Mouse (Mus musculus) lung, postnatal 14 days (tissue): ENCODE measurements at regions not wholly inside any gene's neighbourhood (a gene's known extent, or its start where the extent isn't known, plus 50 kb on each side); places are given as distances from the start of the nearest gene placed in this dataset.

Source experiments
- DNase-seq: peaks from one replicate; pipeline ENCODE4 v3.0.0; 2021

- no peak for DNase-seq
Observed at GRCm38 (mm10) chr1:179906115-179906514, 54.2 kb upstream of the Cdc42bpa start.

DNA sequence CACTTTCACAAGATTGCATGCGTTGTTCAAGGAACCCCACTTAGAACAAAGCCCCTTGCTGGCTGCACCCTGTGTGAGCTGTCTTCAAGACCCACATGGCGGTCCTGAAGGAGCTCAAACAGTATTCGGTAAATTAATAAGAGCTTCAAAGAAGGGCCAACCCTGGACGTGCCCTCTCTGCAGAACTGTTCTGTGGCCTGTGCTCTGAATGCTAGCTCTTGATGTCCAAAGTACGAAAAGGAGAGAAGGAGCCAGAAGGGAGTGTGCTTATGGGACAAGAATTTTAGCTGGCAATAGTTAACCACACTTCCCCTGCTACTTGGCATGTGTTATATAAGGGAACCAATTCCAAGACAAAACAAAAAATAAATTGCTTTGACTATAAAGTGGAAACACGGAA lies 67.6 kb upstream of the Cdc42bpa start:
- DNase-seq = no peak

DNA sequence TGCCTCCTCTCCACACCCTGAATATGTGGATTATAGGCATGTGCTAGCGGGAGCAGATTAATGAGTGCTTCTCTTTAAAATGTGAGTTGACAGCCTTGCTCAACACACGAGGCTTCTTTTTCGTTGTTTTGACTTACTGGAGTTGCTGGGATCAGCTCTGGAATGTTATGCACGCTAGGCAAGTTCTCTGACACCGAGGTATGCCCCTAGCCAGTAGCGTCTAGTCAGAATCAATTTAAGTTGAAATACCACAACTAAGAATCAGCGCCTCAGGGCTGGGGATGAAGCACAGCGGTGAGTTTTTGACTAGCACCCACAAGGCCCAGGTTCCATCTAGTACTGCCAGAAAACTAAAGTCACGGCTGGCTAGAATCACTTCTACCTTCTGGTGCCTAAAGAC lies 72.4 kb upstream of the Cdc42bpa start:
- DNase-seq = no peak

DNA sequence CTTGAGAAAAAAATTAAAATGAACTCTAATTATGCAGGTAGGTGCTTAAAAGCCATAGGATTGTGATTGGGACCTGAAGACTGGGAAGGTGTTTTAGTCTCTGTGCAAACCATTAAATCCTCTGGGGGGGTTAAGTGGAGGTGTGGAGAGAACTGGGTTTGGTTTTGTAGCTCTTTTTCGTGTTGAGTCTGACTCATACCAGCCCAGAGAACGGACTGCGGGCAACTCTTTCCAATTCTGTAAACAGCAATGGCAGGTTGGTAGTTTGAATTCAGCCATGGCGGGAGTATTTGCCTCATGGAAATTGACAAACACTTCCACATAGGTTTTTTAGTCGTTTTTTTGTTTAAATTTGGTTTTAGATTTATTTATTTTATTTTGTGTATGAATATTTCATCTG lies 77.7 kb upstream of the Ahctf1 start:
- DNase-seq = no peak

DNA sequence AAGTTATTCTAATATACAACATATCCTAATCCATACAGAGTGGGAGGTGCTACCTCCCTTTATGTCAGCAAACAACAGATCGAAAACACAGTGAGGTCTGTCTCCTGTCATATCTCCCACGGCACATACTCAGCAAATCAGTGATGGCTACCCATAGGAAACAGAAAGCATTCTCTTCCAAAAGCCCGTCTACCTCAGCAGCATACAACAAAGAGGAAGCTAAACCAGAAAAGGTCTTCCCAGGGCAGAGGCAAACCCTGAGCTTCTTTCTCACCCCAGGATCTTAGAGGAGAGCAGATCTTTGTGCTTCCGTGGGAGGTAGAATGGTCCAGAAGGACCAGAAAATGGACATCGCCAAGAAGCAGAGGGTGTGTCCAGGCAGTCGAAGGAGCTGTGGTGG lies 74.4 kb upstream of the Ahctf1 start:
- DNase-seq = no peak

GRCm38 (mm10) chr1:179873772-179874555 lies 70.5 kb upstream of the Ahctf1 start:
- no peak for DNase-seq

DNA sequence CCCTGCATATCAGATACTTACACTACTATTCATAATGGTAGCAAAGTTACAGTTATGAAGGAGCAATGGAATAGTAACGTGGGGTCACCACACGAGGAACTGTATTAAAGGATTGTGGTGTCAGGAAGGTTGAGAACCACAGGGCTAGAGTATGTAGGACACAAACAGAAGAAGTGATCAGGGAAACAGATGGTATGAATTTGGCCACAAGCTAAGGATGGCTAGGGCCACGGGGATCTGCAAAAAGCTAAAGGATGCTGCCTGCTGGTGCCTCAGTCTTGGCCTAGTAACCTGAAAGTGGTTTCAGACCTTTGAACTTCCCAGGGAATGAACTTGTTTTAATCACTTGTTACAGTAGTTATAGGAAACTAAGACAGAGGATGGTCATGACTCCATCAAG lies 68.5 kb upstream of the Ahctf1 start:
- no peak for DNase-seq

- no peak for DNase-seq
Observed at GRCm38 (mm10) chr1:179868656-179869055, 65.2 kb upstream of the Ahctf1 start.

GRCm38 (mm10) chr1:179867493-179867892 lies 64.0 kb upstream of the Ahctf1 start:
- DNase-seq = peak; percentile 20

DNA sequence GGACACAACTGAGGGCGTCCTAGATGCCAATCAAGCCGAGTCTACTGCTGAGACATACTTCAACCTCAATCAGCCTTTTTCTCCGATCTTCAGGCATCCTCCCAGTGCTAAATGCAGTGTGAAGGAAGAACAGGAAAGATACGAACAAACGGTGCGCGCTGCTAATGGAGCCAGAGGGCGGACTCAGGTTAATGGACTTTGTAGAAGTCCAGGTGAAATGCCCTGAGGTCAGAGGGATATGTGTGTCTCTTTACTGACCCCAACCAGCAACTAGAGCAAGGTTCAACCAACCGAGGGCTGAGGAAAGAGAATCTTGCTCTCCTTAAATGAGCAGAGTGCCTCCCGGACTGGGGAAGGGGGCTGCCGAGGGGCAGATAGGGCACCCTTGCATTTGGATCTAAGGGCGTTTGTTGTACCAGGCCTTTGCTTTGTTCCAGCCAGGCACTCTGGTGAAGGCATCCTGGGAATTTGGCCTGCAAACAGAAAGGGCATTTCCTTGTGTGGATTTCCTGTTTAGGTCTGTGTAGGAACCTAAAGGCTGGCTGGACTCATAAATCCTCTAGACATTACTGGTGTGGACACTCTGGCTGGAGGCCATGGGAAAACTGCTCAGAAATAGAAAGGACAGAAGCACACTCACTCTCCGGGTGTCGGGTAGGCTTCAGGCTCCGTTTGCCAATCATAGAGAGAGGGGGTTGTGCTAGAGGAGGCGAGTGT lies 62.7 kb upstream of the Ahctf1 start:
- peak; percentile 71 for DNase-seq

GRCm38 (mm10) chr1:179865561-179865960 lies 62.1 kb upstream of the Ahctf1 start:
- no peak for DNase-seq

GRCm38 (mm10) chr1:179864537-179865226 lies 61.2 kb upstream of the Ahctf1 start:
- no peak for DNase-seq

- DNase-seq = peak; percentile 13
Observed at GRCm38 (mm10) chr1:179863420-179863819, 59.9 kb upstream of the Ahctf1 start.

GRCm38 (mm10) chr1:179862941-179863340 lies 59.5 kb upstream of the Ahctf1 start:
- DNase-seq = no peak

- DNase-seq = no peak
Observed at GRCm38 (mm10) chr1:179861776-179862175, 58.3 kb upstream of the Ahctf1 start.

- DNase-seq = no peak
Observed at GRCm38 (mm10) chr1:179859552-179859902, 56.0 kb upstream of the Ahctf1 start.

GRCm38 (mm10) chr1:179858780-179859551 lies 55.5 kb upstream of the Ahctf1 start:
- DNase-seq = peak; percentile 46

- peak; percentile 62 for DNase-seq
Observed at GRCm38 (mm10) chr1:179854288-179854965, 50.9 kb upstream of the Ahctf1 start.
